Mouse (Mus musculus) neural tube, embryonic 13.5 days (tissue): ENCODE measurements around the gene Tmem208. TPM values are rescaled to one million over a fixed set of nuclear protein-coding genes. Genes with fewer than 3 reads are reported as not detected.

Experiments used
- ATAC-seq: fragments of 200-750 bp; cut with Nextera tagmentation; 2 replicates; pipeline ENCODE4 v1.8.0; 2017; ENCODE audit warnings: low read depth, mild to moderate bottlenecking, moderate TSS enrichment, moderate library complexity
- H3K27ac ChIP-seq: fragments of 300-500 bp; sonication (generic); replicated peaks from 2 replicates; pipeline ENCODE4 v1.5.1; 2015; ENCODE audit warnings: moderate library complexity, mild to moderate bottlenecking, inconsistent platforms
- H3K27me3 ChIP-seq: fragments of 300-500 bp; sonication (generic); 2 replicates; pipeline ENCODE4 v1.6.1; 2015; ENCODE audit warnings: mild to moderate bottlenecking, inconsistent platforms
- H3K36me3 ChIP-seq: fragments of 300-500 bp; sonication (generic); 2 replicates; pipeline ENCODE4 v1.6.1; 2015; ENCODE audit warnings: mild to moderate bottlenecking, inconsistent platforms
- H3K4me1 ChIP-seq: fragments of 300-500 bp; sonication (generic); replicated peaks from 2 replicates; pipeline ENCODE4 v1.6.1; 2015; ENCODE audit warnings: inconsistent platforms
- H3K4me2 ChIP-seq: fragments of 300-500 bp; sonication (generic); 2 replicates; pipeline ENCODE4 v1.6.1; 2015; ENCODE audit warnings: inconsistent platforms, mild to moderate bottlenecking, moderate library complexity
- H3K4me3 ChIP-seq: fragments of 300-500 bp; sonication (generic); 2 replicates; pipeline ENCODE4 v1.5.1; 2015; ENCODE audit warnings: mild to moderate bottlenecking, inconsistent platforms
- H3K9ac ChIP-seq: fragments of 300-500 bp; sonication (generic); 2 replicates; pipeline ENCODE4 v1.6.1; 2015; ENCODE audit warnings: moderate library complexity, mild to moderate bottlenecking, inconsistent platforms
- H3K9me3 ChIP-seq: fragments of 300-500 bp; sonication (generic); 2 replicates; pipeline ENCODE4 v1.6.1; 2016; ENCODE audit warnings: inconsistent platforms
- WGBS: fragments of 180-500 bp; shearing (Covaris S2); methylation state at CpG from one replicate; pipeline ENCODE4 v1.1.7; 2015; 5-methylcytosine and 5-hydroxymethylcytosine counted together
- polyA plus RNA-seq: library from polyadenylated mRNA; unstranded; fragments of >200 nt; fragmentation: Nextera tagmentation; extraction: Ambion mirVana; gene quantifications from 2 replicates; pipeline ENCODE4 v1.2.1, GENCODE M21; 2015

Tmem208 gene
- polyA plus RNA-seq, 1 experiment from 2014 or later, result 151 TPM

DNA sequence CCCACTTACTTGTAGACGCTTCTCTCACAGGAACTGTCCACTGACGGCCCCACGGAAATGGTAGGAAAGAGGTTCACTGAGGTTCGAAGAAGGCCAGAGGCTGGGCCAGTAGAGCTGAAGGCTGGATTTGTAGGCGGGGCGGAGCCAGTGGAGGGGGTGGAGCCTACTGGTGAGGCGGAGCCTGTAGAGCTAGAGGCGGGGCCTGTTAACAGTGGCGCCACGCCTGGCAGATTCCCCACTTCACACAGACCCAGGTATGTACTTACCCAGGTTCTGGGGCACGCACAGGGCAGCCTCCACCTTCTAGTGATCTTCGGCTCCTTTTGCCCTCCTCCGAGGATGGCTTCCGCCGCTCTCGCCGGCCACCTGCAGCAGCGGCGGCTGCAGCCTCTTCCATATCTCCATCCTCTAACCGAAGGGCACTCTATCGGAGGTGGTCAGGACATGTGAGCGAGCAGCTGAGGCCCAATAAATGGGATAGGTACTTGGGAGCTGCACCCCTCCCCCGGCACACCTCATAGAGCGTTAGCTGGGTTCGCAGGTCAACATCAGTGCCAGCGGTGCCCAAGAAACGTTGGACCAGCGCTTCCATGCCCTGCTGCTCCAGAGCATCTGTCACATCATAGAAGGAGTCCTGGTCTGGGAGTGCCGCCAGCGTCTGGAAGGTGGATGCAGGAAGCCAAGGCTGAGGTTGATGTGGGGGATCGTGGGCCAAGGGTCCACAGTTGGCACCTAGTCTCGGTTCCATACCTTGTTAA is 10.4 kb downstream of the Tmem208 start:
- Histone ChIP-seq H3K27ac (no peak overlapping the region), H3K4me3 (peak overlapping the region; percentile 3; the same call in 1 of the 2 replicates), H3K4me1 (0 out of 2 replicates have a peak, but pooled peaks cover 4% of the 10 kb centered on the region), H3K36me3 (peaks cover 30% of the 10 kb centered on the region), H3K9ac (no peak overlapping the region), H3K9me3 (no peaks in the 10 kb centered on the region), H3K27me3 (no peaks in the 10 kb centered on the region), H3K4me2 (peak overlapping the region; percentile 16; the same call in 1 of the 2 replicates)
- peak; percentile 51 for ATAC-seq
- WGBS, result 45% methylated on average over 32 of the region's 32 CpGs

DNA sequence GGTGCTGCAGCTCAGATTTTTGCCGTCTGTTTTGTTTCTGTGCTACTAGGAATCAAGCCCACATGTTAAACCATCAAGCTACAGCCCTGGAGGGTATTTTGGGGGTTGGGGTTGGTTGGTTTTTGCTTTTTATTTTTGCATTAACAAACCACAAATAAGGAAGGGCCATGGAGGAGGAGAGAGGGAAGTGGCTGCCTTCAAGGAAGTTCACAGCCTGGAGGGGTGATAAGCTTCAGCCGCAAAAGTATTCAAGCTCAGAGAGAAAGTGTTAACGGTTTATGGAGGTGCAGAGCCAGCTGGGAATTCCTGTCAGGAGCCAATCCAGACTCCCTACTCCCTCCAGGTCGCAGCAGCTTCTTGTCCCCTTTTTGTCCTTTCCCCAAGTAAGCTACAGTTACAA is 12.8 kb downstream of the Tmem208 start:
- Histone ChIP-seq H3K4me3 (no peak overlapping the region), H3K4me1 (0 out of 2 replicates have a peak, but pooled peaks cover 5% of the 10 kb centered on the region)
- 55% methylated on average over 4 of the region's 4 CpGs for WGBS

DNA sequence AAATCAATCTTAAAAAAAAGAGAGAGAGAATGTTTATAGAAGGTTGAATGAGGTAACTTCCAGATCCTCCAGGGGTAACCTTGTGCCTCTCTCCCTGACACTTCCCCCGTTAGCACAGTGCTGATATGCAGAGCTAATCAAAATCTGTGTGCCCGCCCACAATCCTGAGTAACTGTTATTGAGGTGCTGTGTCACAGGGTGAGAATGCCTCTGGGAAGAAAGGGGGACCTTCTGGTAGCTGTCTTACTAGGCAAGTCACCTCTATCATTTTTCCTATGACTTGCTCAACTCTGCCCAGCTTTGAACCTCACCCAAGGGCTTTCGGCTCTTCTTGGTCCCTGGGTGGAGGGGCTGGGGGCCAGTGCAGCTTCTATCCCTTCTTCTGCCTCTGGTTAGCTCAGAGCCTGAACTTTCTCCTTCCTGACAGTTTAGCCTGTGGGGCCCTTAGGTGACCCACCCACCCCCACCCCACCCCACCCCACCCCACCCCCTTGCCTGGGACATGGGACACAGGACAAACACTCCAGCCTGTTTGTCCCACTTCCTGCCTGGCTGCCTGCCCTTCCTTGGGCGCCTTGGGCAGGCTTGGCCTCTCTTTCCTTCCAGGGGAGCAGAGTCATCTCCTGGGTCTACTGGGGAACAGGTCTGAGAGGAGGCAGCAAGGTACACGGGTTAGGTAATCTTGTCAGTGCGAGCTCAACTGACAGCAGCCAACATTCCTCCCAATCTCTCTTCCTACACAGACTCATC is 13.9 kb downstream of the Tmem208 start:
- Histone ChIP-seq H3K27me3 (no peaks in the 10 kb centered on the region), H3K9me3 (no peaks in the 10 kb centered on the region), H3K36me3 (0 out of 2 replicates have a peak, but pooled peaks cover 7% of the 10 kb centered on the region), H3K4me1 (0 out of 2 replicates have a peak, but pooled peaks cover 5% of the 10 kb centered on the region), H3K9ac (no peak overlapping the region), H3K4me2 (no peak overlapping the region), H3K27ac (no peak overlapping the region), H3K4me3 (no peak overlapping the region)
- no peak for ATAC-seq
- 81% methylated on average over 6 of the region's 6 CpGs for WGBS

More for the DNA sequence above, 12.8 kb downstream of the Tmem208 start:
- Histone ChIP-seq H3K27ac (no peak overlapping the region), H3K36me3 (peaks cover 18% of the 10 kb centered on the region), H3K4me2 (no peak overlapping the region), H3K9me3 (no peaks in the 10 kb centered on the region), H3K9ac (no peak overlapping the region), H3K27me3 (no peaks in the 10 kb centered on the region)
- no peak for ATAC-seq

DNA sequence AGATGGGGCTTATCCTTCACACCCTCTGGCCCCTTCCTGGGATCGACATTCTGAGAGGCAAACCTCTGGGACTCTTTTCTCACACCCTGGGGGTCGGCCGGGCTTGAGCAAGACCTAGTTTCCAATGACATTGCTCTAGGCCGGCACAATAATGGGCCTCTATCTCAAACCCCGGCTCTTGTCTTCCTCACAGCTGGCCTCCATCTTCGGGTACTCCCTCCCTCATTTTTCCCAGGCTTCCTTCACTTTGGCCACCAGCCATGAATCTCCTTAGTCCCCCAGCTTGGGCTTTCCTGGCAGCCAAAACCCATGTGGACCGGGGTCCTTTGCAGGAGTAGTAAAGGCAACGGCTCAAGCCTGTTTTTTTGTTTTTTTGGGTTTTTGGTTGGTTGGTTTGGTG is 15.2 kb downstream of the Tmem208 start:
- 51% methylated on average over 8 of the region's 8 CpGs for WGBS
- H3K4me1 ChIP-seq, result peaks cover 7% of the 10 kb centered on the region; the same call in 1 of the 2 replicates
- H3K9ac ChIP-seq, result no peak overlapping the region
- no peaks in the 10 kb centered on the region for H3K9me3 ChIP-seq
- 0 out of 2 replicates have a peak, but pooled peaks cover 4% of the 10 kb centered on the region for H3K36me3 ChIP-seq
- no peak for ATAC-seq
- H3K27me3 ChIP-seq, result peaks cover 3% of the 10 kb centered on the region
- no peak overlapping the region for H3K4me2 ChIP-seq
- H3K27ac ChIP-seq, result no peak overlapping the region
- no peak overlapping the region for H3K4me3 ChIP-seq

DNA sequence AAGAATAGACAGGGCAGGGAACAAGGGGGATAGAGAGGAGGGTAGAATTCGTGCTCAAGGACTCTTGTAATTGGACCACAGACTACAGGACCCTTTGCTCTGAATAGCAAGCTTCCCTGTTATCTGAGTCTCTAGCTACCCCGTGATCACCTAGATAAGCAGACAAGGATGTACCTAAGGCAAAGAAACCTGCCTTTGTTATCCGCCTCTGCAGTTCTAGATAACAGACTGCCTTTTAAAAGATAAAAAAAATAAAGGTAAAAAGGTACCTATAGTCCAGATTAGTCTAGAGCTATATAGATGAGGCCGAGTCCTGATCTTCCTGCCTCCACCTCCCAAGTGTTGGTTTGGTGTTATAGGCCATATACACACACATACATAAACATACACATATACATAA is 16.6 kb downstream of the Tmem208 start:
- 76% methylated on average over 4 of the region's 4 CpGs for WGBS
- peaks cover 16% of the 10 kb centered on the region for H3K27me3 ChIP-seq
- no peak overlapping the region for H3K4me2 ChIP-seq
- H3K36me3 ChIP-seq, result no peaks in the 10 kb centered on the region
- H3K4me1 ChIP-seq, result peaks cover 20% of the 10 kb centered on the region
- H3K9me3 ChIP-seq, result no peaks in the 10 kb centered on the region
- no peak for ATAC-seq
- H3K4me3 ChIP-seq, result no peak overlapping the region
- H3K27ac ChIP-seq, result no peak overlapping the region
- no peak overlapping the region for H3K9ac ChIP-seq

- 0 out of 2 replicates have a peak overlapping the region, but pooled peaks have one; percentile 22 for H3K9ac ChIP-seq
- no peak overlapping the region for H3K27ac ChIP-seq
- ATAC-seq, result no peak
- H3K4me3 ChIP-seq, result no peak overlapping the region
- H3K4me2 ChIP-seq, result no peak overlapping the region
- H3K36me3 ChIP-seq, result no peaks in the 10 kb centered on the region
- no peaks in the 10 kb centered on the region for H3K9me3 ChIP-seq
- peaks cover 29% of the 10 kb centered on the region for H3K4me1 ChIP-seq
- H3K27me3 ChIP-seq, result peaks cover 16% of the 10 kb centered on the region
- WGBS, result 77% methylated on average over 8 of the region's 8 CpGs
Measured at GRCm38 (mm10) chr8:105343791-105344574, 17.8 kb downstream of the Tmem208 start.

DNA sequence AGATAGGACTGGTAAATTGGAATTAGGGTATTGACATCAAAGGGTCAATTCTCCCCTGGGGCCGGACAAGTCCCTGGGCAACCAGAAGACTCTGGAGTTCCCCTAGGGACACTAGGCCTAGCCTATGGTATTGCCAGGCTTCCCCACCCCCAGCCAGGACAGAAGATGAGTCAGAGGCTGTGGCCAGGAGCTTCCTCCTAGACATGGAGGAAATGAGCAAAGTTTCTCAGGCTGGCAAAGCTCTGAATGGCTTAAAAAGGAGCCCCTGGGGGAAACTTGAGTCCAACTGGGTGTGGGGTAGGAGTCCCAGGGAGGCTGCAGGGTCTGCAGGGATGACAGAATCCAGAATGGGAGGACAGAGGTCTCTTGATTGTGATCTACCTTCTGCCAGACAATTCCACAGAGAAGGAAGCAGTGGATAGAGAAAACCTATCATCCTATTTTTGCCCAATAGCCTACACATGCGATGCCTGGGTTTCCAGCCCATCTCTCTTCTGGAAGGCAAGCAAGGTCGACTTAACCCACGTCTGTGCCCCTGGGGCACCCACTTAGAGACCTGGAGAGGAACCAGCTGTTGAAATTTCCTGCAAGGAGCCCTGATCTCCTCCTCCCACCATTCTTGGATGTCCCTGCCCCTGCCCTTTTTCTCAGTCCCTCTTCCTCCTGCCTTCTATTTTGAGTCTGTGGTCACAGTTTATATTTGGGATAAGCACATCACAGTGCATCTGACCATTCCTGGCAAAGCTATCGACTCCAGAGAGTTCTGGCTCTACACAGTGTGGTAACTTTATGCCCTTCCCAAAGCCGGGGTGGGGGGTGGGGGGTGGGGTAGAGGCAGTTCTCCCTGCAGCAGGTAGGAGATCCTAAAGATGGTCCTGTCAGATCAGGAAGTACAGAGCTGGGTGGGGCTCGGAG is 19.2 kb downstream of the Tmem208 start:
- Histone ChIP-seq H3K27ac (no peak overlapping the region), H3K4me2 (no peak overlapping the region), H3K36me3 (no peaks in the 10 kb centered on the region), H3K4me3 (no peak overlapping the region), H3K9ac (no peak overlapping the region), H3K9me3 (no peaks in the 10 kb centered on the region), H3K4me1 (peaks cover 40% of the 10 kb centered on the region), H3K27me3 (peaks cover 16% of the 10 kb centered on the region)
- 75% methylated on average over 7 of the region's 7 CpGs for WGBS
- ATAC-seq, result no peak

DNA sequence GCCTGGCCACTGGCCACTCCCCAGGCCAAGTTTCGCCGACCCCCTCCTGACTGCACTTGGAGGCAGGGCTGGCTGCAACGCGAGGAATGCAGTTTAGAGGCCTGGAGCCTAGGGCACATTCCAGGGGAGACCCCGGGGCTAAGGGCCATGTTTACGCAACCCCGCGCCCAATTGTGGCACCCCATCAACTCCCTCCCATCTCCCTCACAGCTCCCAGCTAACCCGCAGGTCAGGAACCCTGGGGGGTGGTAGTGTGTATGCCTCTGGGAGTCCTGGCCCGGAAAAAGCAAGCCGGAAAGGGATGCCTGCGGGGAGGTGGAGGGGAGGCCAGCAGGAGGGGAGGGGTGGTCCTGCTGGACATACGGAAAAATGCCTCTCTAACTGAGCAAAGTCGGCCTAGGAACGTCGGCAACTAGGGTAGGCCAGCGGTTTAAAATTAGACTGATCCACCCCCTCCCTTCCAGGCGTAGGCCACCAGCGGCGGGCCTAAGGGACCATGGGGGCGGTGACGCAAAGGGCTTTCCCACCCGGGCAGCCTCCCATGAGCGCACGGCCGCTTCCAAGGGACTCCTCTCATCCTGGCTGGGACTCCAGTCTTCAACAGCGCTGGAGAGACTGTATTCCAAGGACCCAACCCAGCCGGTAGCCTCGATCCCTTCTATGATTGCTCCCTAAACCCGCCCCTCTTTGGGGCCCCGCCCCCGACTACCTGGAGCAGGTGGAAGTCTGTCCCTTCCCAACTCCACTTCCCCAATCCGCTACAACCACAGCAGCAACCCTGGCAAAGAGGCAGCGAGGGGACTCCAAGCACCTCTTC is 20.7 kb downstream of the Tmem208 start:
- Histone ChIP-seq H3K9me3 (no peaks in the 10 kb centered on the region), H3K27ac (no peak overlapping the region), H3K36me3 (no peaks in the 10 kb centered on the region), H3K4me3 (peak overlapping the region; percentile 72), H3K4me1 (peaks cover 43% of the 10 kb centered on the region), H3K9ac (peak overlapping the region; percentile 81), H3K4me2 (peak overlapping the region; percentile 96), H3K27me3 (peaks cover 16% of the 10 kb centered on the region)
- 2% methylated on average over 34 of the region's 34 CpGs for WGBS
- ATAC-seq, result peak; percentile 10

DNA sequence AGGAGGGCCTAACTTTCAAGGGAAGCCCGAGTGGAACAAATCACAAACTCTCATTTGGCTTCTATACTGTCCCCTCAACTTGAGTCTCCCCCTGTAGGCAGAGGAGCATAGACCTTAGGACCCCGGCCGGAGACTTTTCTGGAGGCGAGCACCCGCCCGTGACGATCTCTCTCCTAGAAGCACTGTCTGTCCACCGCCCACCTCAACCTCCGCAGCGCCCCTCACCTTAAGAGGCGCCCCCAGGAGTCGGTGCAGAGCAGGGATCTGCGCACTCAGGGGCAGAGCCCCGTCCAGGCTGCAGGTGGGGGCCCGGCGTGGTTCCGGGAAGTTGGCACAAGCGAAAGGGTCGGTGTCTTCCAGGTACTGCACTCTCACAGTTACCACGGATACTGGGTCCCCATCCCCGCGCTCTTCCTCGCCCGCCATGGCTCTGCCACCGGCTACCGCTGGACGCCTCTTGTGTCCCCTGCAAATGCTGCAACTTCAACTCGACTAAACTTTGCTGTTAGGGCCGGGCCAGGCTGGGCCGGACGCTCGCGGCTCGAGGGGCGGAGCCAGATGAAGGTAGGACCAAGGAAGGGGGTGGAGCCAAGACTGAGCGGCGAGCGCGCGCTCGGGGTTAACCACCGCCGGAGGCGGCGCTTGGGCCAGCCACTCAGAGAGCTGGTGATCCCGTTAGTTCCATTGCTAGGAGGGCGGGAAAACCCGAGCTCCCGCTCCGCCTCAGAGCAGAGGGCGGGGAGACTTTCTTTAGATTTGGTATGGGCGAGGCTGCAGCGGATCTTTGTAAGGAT is 21.5 kb downstream of the Tmem208 start, which contains the start of gene Fhod1:
TSS of gene Fhod1 (minus strand) at position 526 of the 794 bp plus-strand sequence.
- H3K4me2 ChIP-seq, result peak within 1 kb of the TSS; percentile 96
- H3K36me3 ChIP-seq, result no peaks in the 10 kb centered on the region
- peak; percentile 83 for ATAC-seq
- H3K27ac ChIP-seq, result peak within 1 kb of the TSS; percentile 49
- peak within 1 kb of the TSS; percentile 81 for H3K9ac ChIP-seq
- peaks cover 16% of the 10 kb centered on the region for H3K27me3 ChIP-seq
- H3K9me3 ChIP-seq, result no peaks in the 10 kb centered on the region
- H3K4me3 ChIP-seq, result peak within 1 kb of the TSS; percentile 72
- under 1% methylated on average over 53 of the region's 53 CpGs for WGBS
- H3K4me1 ChIP-seq, result peaks cover 43% of the 10 kb centered on the region
